Mouse (Mus musculus): ENCODE results near the gene Pygo2.
A peak's percentile ranks its signal among the peaks of the same experiment; 100 is the strongest.

Pygo2 gene

DNA sequence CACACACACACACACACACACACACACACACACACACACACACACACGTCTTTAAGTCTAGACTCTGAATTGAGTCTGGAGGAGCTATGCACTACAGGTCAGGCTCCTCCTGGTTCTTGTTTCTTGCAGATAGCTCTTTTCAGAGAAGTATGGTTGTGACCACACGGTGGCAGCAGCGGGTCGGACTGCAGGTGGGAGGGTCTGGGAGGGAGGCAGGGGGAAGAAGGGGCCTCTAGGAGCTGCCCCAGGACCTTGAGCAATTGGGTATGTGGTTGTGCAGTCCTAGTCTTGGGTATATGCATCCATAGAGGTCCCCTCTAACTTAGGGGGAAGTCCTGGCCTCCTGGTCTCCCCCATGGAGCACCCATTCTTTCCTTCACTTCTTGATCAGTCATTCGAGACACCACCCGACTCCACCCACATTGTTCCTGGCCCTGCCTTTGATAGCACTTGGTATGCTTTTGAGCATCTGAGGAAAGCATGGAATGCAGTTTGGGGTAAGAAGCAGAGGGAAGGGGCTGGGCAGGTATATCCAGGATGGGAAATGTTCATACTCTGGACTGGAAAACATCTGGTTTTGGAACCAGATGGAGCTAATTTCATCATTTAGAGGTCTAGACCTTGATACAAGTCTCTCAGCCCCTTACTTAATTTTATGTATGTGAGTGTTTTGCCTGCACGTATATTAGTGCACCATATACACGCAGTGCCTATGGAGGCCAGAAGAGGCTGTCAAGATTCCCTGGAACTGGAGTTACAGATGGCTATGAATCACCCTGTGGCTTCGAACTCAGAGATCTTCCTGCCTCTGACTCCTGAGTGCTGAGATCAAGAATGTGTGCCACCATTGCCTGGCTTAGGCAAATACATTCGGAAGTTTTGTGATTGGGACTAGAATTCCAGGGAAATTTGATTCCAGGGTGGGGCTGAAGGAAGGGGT, 27.0 kb downstream of the Pygo2 start:
- DNase-seq (ENCODE audit: low spot score in 2 of 2) = peak; percentile 60 to 64

DNA sequence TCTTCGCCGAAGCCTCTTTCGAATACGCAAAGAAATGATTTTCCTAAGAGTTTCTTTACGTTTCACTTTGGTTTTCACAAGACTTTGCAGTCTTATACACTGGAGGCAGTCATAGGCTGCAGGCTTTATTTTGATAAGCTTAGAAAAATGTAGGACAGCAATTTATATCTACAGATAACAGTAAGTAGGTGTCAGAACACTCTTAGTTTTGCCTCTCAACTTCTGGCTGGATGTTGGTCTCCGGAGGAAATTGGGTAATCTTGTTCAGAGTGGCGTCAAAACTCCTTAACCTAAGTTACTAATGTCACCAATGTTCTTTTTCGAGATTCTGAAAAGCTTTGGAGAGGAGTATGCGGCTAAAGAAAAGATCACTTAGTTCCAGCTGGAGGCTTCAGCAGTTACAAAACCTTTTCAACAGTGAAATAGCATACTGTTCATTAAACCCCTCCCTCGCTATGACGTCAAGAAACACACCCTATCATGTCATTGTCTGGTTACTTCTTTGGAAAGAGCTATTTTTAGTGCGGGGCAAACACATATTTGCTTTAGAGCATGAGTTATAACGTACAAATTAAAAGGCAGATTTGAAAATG, 28.5 kb downstream of the Pygo2 start:
- DNase-seq (ENCODE audit: low spot score in 2 of 2) = no peak

DNA sequence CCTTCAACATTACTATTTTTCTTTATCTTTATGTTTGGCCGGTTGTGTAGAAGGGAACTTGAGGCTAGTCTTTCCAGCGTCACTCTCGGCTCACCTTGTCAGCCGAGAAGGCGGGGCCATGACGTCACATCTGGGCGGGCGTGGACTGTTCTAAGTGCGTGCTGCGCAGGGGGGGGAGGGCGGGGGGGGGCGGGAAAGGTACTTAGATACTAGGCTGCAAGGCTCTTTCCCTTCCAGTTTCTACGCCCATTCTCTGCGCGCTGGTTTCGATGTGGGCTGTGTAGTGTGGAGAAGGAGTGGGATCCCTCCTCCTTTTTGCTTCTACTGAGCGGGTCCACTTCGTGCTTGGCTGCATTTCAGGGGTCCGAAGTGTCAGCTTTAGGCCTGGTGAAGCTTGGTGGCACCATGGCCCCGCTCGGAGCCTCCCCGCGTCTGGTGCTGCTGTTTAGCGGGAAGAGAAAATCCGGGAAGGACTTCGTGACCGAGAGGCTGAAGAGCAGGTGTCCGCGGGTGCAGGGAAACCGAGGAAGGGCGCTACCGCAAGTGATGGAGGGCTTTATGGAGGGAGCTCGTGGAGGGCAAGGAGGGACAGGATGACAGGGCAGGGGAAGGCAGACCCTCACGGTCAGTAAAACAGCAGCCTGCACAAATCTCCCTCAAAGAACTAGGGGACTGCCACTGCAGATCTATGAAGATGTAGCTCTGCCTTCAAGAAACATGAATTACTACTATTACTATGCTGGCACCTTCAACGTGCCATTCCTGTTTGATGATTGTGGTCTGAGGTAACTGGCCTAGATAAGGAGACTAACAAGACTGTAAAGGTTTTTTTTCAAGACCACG, 29.2 kb downstream of the Pygo2 start:
- DNase-seq (ENCODE audit: low spot score in 2 of 2) = peak; percentile 88 to 91

DNA sequence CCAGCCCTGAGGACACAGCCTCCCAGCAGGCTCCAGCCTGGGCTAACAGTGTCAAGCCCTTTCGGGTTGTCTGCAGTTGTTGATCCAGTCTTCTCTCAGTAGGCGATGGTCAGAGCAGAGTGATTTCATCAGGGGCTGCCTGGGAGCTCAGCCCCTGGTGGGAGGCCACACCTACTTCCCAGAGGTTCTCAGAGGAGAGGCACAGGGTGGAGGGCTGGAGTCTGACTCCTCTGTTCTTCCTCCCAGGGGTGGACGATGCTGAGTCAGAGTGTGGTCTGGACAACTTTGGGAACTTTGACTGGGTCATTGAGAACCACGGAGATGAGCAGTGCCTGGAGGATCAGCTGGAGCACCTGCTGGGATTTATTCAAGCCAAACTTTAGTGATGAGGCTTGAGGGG, 38.3 kb downstream of the Pygo2 start:
- no peak for DNase-seq (ENCODE audit: low spot score in 2 of 2)

DNA sequence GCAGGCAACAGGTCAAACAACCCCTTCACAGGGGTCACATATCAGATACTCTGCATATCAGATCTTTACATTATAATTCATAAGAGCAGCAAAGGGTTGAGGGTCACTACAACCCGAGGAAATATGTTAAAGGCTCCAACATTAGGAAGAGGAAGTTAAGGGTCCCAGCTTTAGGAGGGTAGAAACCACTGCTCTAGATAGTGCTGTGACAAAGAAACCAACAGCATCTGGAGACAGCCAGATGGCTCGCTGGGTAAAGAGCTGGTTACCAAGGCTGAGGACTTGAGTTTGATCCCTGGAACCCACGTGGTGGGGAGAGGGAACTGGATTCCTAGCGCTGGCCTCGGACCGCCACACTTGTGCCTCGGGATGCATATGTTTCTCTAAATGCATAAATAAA, 42.3 kb downstream of the Pygo2 start:
- no peak for DNase-seq (ENCODE audit: low spot score in 2 of 2)

DNA sequence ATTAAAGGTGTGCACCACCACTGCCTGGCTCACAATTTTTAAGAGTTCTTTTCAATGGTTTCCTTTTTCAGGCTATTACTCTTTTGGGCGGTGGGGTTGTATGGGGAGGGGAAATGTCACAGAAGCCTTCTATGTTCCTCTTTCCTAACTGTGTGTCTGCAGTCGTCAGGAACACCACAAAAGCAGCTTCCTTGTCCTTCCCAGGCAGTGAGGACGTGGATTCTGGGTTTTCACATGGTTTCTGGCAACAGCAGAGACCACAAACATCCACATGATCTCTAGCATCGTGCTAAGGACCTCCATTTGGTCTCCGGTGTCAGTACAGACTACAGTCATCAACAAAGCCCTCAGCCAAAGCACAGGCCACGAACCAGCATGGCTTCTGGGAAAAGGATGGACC, 43.8 kb downstream of the Pygo2 start:
- no peak for DNase-seq (ENCODE audit: low spot score in 2 of 2)

DNA sequence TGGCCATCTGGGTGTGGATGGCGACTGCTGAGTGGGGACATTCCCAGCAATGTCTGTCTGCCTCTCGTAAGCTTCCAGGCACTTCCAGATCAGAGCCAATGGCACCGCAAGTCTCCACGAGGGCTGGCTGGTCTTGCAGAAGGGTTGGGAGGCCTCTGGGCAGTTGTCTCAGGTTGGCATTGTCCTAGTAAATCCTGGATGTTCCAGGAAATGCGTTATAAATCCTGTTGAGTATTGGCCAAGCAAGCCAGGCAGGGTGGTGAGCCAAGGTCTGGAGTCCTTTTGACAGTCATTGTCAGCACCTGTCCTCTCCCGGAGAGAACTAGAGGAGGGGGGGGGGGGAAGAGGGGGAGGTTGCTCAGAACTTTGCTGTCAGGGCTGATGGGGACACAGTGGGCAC, 49.0 kb downstream of the Pygo2 start:
- DNase-seq (ENCODE audit: low spot score in 2 of 2) = no peak

DNA sequence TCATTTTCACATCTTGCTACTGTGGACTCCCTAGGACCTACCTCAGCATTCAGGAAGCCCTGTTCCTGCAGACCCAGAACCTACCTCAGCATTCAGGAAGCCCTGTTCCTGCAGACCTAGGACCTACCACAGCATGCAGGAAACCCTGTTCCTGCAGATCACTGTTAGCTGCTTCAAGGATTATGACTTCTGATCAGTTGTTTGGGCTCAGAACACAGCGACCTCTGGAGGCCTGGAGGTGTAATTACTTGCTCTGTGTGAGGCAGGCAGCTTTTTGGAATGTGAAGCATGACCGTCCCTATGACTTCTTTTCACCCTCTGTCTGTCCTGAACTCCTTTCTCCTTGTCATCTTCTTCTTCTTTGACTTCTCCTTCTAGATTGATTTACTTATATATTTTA, 51.5 kb downstream of the Pygo2 start:
- no peak for DNase-seq (ENCODE audit: low spot score in 2 of 2)

DNA sequence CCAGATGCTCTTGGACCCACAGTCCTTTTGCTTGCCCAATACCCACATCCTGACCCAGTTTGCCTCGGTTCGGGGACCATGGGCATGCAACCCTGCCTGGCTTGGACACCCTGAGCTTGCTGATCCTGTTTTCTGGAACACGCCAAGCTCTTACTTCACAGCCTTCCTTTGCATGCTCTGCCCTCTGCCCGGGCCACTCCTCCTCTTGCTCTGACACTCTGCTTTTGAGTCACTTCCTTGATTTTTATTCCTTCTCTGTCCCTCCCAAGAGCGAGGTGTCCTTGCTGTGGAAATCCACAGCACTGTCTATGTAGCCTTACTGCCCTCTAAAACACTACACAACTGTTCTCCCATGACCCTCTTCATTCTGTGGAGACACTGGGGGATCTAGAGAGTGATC, 52.2 kb downstream of the Pygo2 start:
- no peak for DNase-seq (ENCODE audit: low spot score in 2 of 2)
